Mouse (Mus musculus) CD4-positive, CD25-positive, alpha-beta regulatory T cell (primary cell): ENCODE measurements around the gene 1700009N14Rik. TPM values are rescaled to one million over a fixed set of nuclear protein-coding genes. Genes with fewer than 3 reads are reported as not detected.

Experiments
- polyA plus RNA-seq: library from polyadenylated mRNA; unstranded; fragments of 100-300 nt; shearing (Covaris generic); gene quantifications from one replicate; pipeline ENCODE4 v1.2.1, GENCODE M21; 2017

The 1700009N14Rik gene
- polyA plus RNA-seq: not detected

GRCm38 (mm10) chr4:39450069-39450468, at the start of gene 1700009N14Rik:
1700009N14Rik (plus strand) TSS chr4:39450295.

